Mouse (Mus musculus): ENCODE measurements around the gene Fbl.
"Not testable (repeated sequence)": the region's sequence is repeated elsewhere in the genome, so short reads cannot be mapped to it uniquely, and the experiment has no call there.

The Fbl gene

DNA sequence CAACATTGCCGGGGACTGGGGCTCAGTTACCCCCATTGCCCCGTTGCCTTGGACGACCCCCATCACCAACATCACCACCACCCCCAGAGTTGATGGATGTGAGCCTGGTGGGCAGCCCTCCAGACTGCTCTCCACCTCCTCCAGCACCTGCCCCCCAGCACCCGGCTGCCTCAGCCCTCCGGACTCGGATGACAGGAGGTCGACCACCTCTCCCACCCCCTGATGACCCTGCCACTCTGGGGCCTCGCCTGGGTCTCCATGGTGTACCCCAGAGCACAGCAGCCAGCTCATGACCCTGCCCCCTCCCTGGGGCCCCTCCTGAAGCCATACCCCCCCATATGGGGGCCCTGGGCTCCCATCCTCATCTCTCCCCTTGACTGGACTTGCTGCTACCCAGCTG lies 17.1 kb downstream of the Fbl start:
- in situ Hi-C loops (cut with MboI, MseI), result loop anchor here in 1 of 2 experiments (5.0 to 25.0 kb wide), 2 partner anchors 116 to 999 kb away; partner anchors contain the start of genes BC024978, Dll3, Gm21983 and Mia

DNA sequence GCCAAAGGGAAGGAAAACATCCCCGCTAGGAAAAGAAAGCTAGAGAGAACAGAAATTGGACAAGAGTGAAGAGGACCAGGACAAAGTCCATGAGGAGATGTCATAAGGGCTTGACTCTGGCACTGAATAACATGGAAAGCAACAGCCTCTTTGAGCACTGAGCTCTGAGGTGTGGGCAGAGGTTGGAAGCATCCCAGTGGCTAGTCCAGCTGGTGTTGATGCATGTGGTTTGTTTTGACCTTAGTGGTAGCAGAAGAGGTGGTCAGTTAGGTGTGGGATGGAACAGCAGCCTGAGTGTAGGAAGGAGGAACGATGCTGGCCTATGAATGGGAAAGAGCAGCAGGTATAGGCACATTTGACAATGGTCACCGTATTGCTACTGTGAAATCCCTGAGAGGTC lies 22.0 kb downstream of the Fbl start:
- in situ Hi-C loops (cut with MboI, MseI), result loop anchor here in 1 of 2 experiments (25.0 kb wide), 1 partner anchor 1004 kb away; the partner anchor contains the start of genes BC024978, Gm21983, Mia and Rab4b

DNA sequence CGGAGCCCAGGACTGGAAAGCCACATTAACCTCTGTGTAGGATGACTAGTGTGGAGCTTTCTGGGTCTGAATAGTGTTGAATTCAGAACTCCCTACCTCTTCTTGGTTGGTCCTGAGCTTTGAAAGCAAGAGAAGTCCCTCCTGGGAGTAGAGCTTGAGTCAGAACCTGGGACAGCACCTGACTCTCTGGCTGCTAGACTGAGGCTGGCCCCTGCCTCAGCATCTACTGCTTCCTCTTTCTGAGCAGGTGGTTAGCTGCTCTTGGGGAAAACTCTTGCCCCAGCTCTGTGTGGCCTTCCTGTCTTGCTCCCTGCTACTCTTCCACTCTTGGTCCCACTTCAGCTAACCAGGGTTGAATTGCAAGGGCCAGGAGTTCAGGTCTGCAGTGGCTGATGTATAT lies 22.4 kb downstream of the Fbl start:
- in situ Hi-C loops (cut with MboI, MseI), result loop anchor here in 1 of 2 experiments (25.0 kb wide), 1 partner anchor 1005 kb away; the partner anchor contains the start of genes BC024978, Gm21983, Mia and Rab4b

DNA sequence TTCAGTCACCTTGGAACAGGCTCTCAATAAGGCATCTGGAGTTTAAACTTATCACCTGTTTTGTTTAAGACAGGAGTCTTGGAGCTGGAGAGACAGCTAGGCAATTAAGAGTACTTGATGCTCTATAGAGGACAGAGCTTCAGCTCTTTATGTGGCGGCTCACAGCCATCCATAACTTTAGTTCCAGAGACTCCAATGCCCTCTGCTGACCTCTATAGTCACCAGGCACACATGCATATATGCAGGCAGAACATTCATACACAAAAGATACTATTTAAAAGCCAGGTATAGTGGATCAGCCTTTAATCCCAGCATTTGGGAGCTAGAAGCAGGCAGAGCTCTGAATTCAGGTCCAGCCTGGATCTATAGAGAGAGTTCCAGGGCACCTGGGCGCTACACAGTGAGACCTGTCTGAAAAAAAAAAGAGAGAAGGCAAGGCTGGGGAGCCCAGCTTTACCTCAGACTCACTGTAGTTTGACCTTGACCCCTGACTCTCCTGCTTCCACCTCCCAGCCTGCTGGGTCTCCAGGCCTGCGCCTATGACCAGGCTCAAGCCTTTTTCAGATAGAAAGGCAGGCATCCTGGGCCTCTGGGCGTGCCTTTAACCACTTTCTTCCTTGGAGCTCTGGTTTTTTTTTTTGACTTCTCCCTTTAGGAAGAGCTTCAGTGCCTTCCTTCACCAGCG lies 26.0 kb downstream of the Fbl start:
- in situ Hi-C loops (cut with MboI, MseI), result loop anchor here in 1 of 2 experiments (25.0 kb wide), 1 partner anchor 1008 kb away; the partner anchor contains the start of genes BC024978, Gm21983, Mia and Rab4b

DNA sequence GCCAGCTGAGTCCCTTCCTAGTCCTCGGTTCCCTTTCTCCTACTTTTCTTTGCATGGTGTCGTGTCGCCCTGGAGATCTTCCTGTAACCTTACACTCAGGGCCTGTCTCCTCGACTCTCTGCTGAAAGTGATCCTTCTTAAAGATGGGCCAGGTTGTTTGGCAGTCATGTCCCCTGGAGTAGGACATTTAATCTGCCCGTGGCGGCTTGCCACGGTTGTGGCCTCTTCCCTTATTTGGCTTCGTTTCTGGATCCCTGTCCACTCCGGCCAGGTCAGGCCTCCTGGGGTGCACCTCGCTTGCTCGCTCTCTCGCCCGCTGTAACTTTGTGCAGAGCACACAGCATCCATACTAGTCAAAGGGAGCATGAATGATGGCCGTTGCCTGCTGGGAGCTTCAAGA lies 27.0 kb downstream of the Fbl start:
- in situ Hi-C loops (cut with MboI, MseI), result loop anchor here in 1 of 2 experiments (25.0 kb wide), 1 partner anchor 1009 kb away; the partner anchor contains the start of genes BC024978, Gm21983, Mia and Rab4b

DNA sequence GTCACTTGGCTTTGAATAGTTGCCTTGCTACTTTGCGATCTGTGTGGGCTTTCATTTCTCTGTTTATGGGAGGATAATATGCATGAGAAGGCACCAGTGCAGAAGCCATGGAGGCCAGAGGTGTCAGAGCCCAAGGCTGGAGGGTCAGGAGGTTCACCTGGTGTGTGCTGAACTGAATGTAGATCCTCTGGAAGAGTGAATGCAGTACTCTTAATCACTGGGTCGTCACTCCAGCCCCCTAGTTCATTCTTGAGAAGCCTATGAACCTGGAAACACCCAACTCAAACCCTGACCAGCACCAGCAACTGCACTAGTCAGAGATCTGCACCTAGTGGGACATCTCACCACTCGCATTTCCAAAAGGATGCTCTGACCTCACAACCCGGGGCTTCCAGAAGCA lies 29.5 kb downstream of the Fbl start:
- in situ Hi-C loops (cut with MboI, MseI), result loop anchor here in 1 of 2 experiments (25.0 kb wide), 1 partner anchor 1012 kb away; the partner anchor contains the start of genes BC024978, Gm21983, Mia and Rab4b

DNA sequence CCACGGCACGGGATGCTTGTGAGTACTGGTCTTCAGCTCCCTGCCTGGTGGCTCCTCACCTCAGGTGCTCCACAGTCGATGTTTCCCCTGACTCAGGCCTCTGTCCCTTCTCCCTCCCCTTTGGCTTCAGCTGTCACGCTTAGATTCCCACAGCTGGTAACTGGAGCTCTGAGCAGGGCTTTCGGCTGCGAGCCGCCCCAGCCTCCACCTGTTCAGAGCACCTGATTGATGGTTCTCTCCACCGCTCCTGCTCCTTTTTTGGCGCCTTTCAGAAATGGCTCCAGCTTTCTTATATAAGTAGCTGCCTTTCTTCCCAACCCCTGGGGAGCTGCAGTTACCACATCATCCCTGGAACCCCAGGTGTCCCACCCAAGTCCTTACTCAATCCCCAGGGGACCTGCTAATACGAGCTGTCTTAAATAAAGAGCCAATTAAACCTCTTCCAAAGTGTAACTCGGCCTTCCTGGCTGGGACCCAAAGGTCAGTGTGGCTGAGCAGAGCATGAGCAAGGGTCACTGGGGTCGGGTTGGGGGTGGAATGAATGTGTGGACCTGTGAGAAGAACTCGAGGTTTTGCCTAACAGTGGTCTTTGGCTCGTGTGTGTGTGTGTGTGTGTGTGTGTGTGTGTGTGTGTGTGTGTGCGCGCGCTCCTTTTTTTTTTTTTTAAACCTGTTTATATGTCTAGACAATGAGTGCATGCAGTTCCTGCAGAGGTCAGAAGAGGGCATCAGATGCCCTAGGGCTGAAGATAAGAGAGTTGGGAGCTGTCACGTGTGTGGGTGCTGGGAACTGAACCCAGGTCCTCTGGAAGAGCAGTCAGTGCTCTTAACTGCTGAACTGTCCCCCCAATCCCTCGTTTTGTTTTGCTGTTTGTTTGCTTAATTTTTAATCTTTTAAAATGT lies 33.9 kb downstream of the Fbl start:
- in situ Hi-C loops (cut with MboI, MseI), result no loop called here

DNA sequence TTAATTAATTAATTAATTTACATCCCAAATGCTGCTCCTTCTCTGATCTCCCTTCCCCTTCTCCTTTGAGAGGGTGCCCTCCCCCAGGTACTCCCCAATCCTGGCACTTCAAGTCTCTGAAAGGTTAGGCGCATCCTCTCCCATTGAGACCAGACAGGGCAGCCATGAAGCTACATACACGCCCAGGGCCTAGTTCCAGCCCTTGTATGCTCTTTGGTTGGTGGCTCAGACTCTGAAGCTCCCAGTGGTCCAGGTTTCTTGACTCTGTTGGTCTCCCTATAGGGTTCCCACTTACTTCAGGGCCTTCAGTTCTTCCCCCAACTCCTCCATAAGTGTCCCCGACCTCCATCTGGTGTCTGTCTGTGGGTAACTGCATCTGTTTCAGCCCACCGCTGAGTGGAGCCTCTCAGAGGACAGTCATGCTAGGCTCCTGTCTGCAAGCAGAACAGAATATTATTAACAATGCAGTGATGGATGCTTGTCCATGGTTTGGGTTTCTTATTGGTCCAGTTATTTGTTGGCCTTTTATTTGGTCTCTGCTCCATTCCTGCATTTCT lies 36.6 kb downstream of the Fbl start:
- in situ Hi-C loops (cut with MboI, MseI), result no loop called here

DNA sequence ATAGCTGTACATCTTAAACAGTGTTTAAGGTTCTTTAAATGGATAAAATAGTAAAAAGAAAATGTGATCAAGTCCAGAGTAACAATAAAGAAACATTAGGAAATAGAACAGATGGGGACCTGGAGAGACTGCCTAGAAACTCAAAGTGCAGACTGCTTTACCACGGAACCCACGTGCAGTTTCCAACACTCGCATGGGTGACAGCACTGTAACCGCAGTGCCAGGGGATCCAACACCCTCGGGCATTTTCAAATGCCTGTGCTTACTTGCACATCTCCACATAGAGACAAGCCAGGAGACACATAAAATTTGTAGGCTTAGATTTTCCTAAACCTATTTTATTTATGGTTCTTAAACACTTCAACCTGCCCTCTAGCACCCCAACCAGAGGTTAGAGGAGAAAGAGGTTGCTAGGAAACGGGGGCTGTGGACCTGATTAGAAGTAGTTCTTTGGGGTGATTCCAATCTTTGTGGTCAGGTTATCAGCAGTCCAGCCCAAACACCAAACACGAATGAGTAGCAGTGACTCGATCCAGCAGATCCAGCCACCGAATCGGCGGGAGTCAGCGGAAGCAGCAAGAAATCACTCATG lies 39.0 kb downstream of the Fbl start:
- in situ Hi-C loops (cut with MboI, MseI), result no loop called here

DNA sequence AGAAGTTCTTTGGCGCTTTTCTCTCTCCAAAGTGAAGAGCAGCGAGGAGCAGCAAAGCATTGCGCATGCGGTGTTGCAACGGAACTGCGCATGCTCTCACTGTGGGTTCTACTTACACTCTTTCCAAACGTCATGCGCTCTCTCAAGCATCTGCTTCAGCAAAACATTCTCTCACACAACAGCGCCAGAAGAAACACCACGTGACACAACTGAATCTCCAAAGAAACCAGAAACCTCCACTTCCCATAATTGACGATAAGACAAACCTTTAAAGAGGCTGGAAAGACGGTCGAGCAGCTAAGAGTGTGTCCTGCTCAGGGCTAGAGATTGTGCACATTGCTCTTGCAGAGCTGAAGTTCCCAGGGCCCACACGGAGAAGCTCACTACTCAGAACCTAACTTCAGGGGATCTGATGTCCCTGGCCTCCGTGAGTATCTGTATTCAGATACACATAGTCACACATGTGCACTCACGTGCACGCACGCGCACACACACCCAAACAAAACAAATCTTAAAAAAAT lies 39.5 kb downstream of the Fbl start:
- in situ Hi-C loops (cut with MboI, MseI), result no loop called here

DNA sequence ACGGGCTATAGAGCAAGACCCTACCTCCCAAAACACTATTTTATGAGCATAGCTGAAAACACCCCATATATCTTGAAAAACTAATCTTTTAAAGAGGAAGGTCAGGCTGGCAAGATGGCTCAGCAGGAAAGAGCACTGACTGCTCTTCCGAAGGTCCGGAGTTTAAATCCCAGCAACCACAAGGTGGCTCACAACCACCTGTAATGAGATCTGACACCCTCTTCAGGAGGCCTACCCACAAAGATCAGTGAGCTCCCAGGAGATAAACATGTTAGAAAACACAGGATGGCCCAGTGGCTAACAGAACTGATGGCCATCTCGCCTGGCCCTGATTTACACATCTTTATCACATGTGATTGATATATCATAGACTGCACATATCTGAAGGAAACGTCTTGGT lies 41.2 kb downstream of the Fbl start:
- in situ Hi-C loops (cut with MboI, MseI), result loop anchor here (5.0 kb wide), 2 partner anchors 62 to 82 kb away; partner anchors contain the start of gene Selenov (in 1 of the 2)

DNA sequence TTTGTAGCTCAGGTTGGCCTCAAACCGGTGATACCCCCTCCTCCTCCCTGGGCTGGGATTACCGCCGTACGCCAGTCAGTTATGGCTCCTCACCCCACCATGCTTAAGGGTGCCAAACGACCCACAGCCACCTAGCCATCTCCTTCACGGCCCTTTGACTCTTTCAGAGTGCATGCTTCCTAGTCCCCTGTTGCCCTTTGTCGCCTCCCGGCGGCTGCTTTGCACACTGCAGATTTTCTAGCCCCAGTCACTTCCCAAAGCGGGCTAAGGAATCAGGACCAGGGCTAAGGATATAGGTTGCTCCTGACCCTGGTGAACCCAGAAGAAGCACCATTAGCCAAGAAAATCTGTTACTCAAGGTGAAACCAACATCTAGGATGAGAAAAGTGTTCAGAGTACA lies 44.6 kb downstream of the Fbl start:
- in situ Hi-C loops (cut with MboI, MseI), result loop anchor here (5.0 kb wide), 2 partner anchors 58 to 78 kb away; partner anchors contain the start of gene Selenov (in 1 of the 2)

DNA sequence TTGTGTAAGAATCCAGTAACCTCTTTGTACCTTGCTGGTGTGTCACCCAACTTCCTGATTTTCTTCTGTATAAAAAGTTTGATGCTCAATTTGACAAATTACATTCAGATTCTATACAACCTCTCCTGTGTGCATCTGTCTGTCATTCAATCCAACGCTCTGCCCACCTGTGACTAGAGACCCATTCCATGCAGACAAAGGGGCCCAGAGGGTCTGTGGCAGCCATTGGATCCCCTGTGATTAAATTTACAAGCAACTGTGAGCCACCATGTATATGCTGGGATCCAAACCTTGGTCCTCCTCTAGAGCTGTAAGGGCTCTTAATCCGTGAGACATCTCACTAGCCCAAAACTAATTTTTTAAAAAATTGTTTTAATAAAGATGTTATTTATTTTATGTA lies 46.4 kb downstream of the Fbl start:
- in situ Hi-C loops (cut with MboI, MseI), result loop anchor here in 1 of 2 experiments (5.0 kb wide), 1 partner anchor 69 kb away; no protein-coding TSS in a partner anchor

DNA sequence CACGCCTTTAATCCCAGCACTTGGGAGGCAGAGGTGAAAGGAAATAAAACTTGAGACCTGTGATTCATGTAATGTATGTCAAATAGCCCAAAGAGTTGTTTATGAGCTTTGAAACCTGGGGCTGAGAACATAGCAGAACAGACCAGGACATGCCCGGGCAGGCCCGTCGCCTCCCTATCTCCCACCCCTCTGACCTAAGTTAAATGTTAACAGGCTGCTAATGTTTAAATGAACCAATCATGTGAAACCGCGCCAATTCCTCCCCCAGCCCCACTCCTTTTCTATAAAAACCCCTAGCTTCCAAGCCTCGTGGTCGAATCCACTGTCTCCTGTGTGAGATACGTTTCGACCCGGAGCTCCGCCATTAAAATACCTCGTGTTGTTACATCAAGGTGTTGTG lies 48.3 kb downstream of the Fbl start:
- in situ Hi-C loops (cut with MboI, MseI), result loop anchor here in 1 of 2 experiments (5.0 kb wide), 1 partner anchor 71 kb away; no protein-coding TSS in a partner anchor

DNA sequence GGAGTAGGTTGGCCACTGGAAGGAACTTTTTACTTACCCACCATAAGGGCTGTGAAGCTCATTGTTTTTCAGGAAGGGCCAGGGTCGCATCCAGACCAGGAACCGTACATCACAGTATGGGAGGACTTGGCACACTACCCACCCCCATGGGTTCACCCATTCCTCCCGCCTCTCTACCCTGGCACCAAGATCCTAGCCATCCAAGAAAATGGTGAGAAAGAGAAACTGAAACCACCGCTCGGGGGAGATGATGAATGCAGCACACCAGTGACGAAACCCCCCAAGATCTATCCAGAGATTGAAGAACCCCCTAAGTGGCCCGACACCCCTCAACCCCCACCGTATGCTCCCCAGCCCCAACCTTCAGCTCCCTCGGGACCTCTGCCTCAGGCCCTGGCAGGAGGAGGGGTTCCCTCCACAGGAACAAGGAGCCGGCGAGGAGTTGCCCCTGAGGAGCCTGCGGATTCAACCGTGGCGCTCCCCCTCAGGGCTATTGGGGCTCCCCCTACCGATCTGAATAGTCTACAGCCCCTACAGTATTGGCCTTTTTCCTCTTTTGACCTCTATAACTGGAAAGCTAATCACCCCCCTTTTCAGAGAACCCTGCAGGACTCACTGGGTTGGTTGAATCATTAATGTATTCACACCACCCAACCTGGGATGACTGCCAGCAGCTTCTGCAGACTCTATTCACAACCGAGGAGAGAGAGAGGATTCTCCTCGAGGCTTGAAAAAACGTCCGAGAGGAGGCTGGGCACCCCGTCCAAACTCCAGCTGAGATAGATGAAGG lies 49.6 kb downstream of the Fbl start:
- in situ Hi-C loops (cut with MboI, MseI), result loop anchor here in 1 of 2 experiments (5.0 kb wide), 1 partner anchor 72 kb away; no protein-coding TSS in a partner anchor

DNA sequence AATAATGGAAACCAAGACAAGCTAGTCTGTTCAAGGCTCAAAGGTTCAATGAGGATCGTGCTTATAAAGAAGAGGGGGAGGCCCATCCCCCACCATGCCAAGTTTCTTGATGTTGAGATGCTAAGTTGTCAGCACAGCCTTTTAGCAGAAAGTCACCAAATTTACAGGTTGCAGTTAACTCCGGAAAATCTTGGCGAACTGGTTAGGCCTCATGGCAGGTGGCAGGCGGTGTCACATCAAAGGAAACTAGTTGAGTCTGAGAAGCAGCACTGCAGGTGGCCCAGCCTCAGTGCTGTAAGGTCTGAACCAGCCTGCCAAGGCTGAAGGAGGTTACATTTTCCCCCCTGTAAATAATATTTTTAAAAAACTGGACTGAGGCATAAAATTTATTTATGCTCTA lies 57.3 kb downstream of the Fbl start:
- in situ Hi-C loops (cut with MboI, MseI), result not testable (repeated sequence)

DNA sequence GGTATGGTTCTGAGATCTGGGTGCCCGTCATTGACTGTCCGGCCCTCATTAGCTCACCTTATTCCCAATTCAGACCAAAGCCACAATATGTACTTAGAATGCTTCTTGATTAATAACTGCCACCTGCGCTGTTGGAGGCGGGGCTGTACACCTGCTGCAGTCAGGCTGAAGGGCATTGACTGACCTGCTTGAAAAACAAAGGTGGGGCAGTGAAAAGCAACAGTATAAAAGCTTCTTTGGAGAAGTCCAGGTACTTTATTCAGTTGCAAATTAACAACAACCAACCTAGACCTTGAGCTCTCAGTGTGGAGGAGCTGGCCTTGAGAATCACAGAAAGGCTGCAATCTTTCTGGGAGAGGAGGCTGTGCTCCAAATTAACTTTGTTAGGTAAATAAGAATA lies 57.9 kb downstream of the Fbl start:
- in situ Hi-C loops (cut with MboI, MseI), result not testable (repeated sequence)
